Mouse (Mus musculus) urinary bladder, postnatal 36 days (tissue): ENCODE data around the gene Lipo3.
"Not testable (repeated sequence)": the region's sequence is repeated elsewhere in the genome, so short reads cannot be mapped to it uniquely, and the experiment has no call there.

Experiments
- DNase-seq, 2 experiments: peaks; one replicate each; pipeline ENCODE4 v3.0.0; 2022; ENCODE audit warnings: low spot score in 2 of 2, mixed read lengths in 1 of 2

Lipo3 gene

GRCm38 (mm10) chr19:33761287-33762086 lies at the start of gene Lipo3:
Lipo3 (minus strand) TSS chr19:33761951.
- peak; percentile 0 to 13 for DNase-seq

- not testable (repeated sequence) for DNase-seq
Measured at GRCm38 (mm10) chr19:33787359-33787758, 25.6 kb upstream of the Lipo3 start, which contains the start of gene Lipo1. Lipo1 (minus strand) TSS chr19:33787459.

- DNase-seq = no peak
Measured at GRCm38 (mm10) chr19:33786576-33787277, 25.0 kb upstream of the Lipo3 start.

- DNase-seq = not testable (repeated sequence)
Measured at GRCm38 (mm10) chr19:33751259-33751658, 10.5 kb downstream of the Lipo3 start, which contains the start of gene Lipo2. Lipo2 (minus strand) TSS chr19:33751359.

- not testable (repeated sequence) for DNase-seq
Measured at GRCm38 (mm10) chr19:33625152-33625551, 136.6 kb downstream of the Lipo3 start, which contains the start of gene Gm8978. Gm8978 (minus strand) TSS chr19:33625252.

- peak; percentile 30 to 32 for DNase-seq
Measured at GRCm38 (mm10) chr19:33589626-33590302, 172.0 kb downstream of the Lipo3 start.

- DNase-seq = not testable (repeated sequence)
Measured at GRCm38 (mm10) chr19:33568551-33568950, 193.2 kb downstream of the Lipo3 start.

GRCm38 (mm10) chr19:33517680-33518079 lies 244.1 kb downstream of the Lipo3 start, which contains the start of gene Lipo4:
Lipo4 (minus strand) TSS chr19:33517780.
- DNase-seq = no peak
